Mouse (Mus musculus): Measurements from ENCODE around the gene Tbccd1. TPM values are rescaled to one million over a fixed set of nuclear protein-coding genes. Genes with fewer than 3 reads are reported as not detected.
A peak's percentile ranks its signal among the peaks of the same experiment; 100 is the strongest.

Gene Tbccd1
- total RNA-seq, 2 experiments from 2014 or later: 9.9 to 11.7 TPM

GRCm38 (mm10) chr16:22856773-22857172 lies 696 bp downstream of the Tbccd1 start:
- no peak for DNase-seq

- no peak for DNase-seq
Measured at GRCm38 (mm10) chr16:22852709-22853108, 4.8 kb downstream of the Tbccd1 start.

- DNase-seq: no peak
Measured at GRCm38 (mm10) chr16:22848331-22848730, 9.1 kb downstream of the Tbccd1 start.

GRCm38 (mm10) chr16:22847686-22848085 lies 9.8 kb downstream of the Tbccd1 start:
- DNase-seq: no peak

GRCm38 (mm10) chr16:22845481-22845880 lies 12.0 kb downstream of the Tbccd1 start:
- DNase-seq: no peak

- DNase-seq: no peak
Measured at GRCm38 (mm10) chr16:22844834-22845233, 12.6 kb downstream of the Tbccd1 start.

- DNase-seq: peak; percentile 90
Measured at GRCm38 (mm10) chr16:22844061-22844801, 13.2 kb downstream of the Tbccd1 start.

GRCm38 (mm10) chr16:22842871-22843270 lies 14.6 kb downstream of the Tbccd1 start:
- DNase-seq: no peak

- DNase-seq: no peak
Measured at GRCm38 (mm10) chr16:22839146-22839857, 18.2 kb downstream of the Tbccd1 start.

GRCm38 (mm10) chr16:22832932-22833525 lies 24.4 kb downstream of the Tbccd1 start:
- DNase-seq: no peak

GRCm38 (mm10) chr16:22820731-22821130 lies 36.7 kb downstream of the Tbccd1 start:
- DNase-seq: peak; percentile 16

GRCm38 (mm10) chr16:22811477-22811876 lies 46.0 kb downstream of the Tbccd1 start, which contains the start of gene Crygs:
Gene Crygs, minus strand, starts transcription at chr16:22811577.
- no peak for DNase-seq

- DNase-seq: peak; percentile 66
Measured at GRCm38 (mm10) chr16:22807468-22808070, 49.9 kb downstream of the Tbccd1 start.

- no peak for DNase-seq
Measured at GRCm38 (mm10) chr16:22802786-22803185, 54.7 kb downstream of the Tbccd1 start.

GRCm38 (mm10) chr16:22800849-22801109 lies 56.7 kb downstream of the Tbccd1 start:
- DNase-seq: no peak

GRCm38 (mm10) chr16:22800026-22800848 lies 57.2 kb downstream of the Tbccd1 start:
- DNase-seq: no peak

- no peak for DNase-seq
Measured at GRCm38 (mm10) chr16:22798520-22798919, 58.9 kb downstream of the Tbccd1 start.

GRCm38 (mm10) chr16:22797521-22797920 lies 59.9 kb downstream of the Tbccd1 start:
- no peak for DNase-seq

GRCm38 (mm10) chr16:22795497-22795896 lies 62.0 kb downstream of the Tbccd1 start:
- peak; percentile 39 for DNase-seq

- no peak for DNase-seq
Measured at GRCm38 (mm10) chr16:22791235-22791634, 66.2 kb downstream of the Tbccd1 start.

- DNase-seq: peak; percentile 14
Measured at GRCm38 (mm10) chr16:22789908-22790367, 67.5 kb downstream of the Tbccd1 start.

- no peak for DNase-seq
Measured at GRCm38 (mm10) chr16:22782686-22783085, 74.8 kb downstream of the Tbccd1 start.
